Mouse (Mus musculus): ENCODE results near the gene Polr2l. TPM values are rescaled to one million over a fixed set of nuclear protein-coding genes. Genes with fewer than 3 reads are reported as not detected.

The Polr2l gene
- polyA plus RNA-seq, 1 experiment from 2014 or later = 73.3 TPM

- WGBS = 27% methylated on average over 8 of the region's 8 CpGs
- Histone ChIP-seq H3K4me1 (ENCODE audit: control insufficient read depth, insufficient read depth, low read length) (peaks cover 28% of the 10 kb centered on the region), H3K27me3 (ENCODE audit: control insufficient read depth, insufficient read depth, low read length) (peaks cover 13% of the 10 kb centered on the region), H3K36me3 (ENCODE audit: control insufficient read depth, insufficient read depth, low read length) (peaks cover 30% of the 10 kb centered on the region), H3K27ac (replicated peaks; ENCODE audit: low read depth, low read length) (peak overlapping the region; percentile 56; the same call in 1 of the 2 replicates), H3K4me2 (ENCODE audit: low read depth, severe bottlenecking) (peak overlapping the region; percentile 78), H3K4me3 (ENCODE audit: low read depth, low read length) (peak overlapping the region; percentile 60), H3K9ac (ENCODE audit: low read length) (peak overlapping the region; percentile 55), H3K9me3 (ENCODE audit: control insufficient read depth, low read length) (no peaks in the 10 kb centered on the region)
- DNase-seq (ENCODE audit: low spot score) (peak; percentile 63), ATAC-seq (ENCODE audit: insufficient number of reproducible peaks, low FRiP score, low TSS enrichment, low read depth) (peak; percentile 61)
Observed at GRCm38 (mm10) chr7:141468522-141469211, 6.3 kb downstream of the Polr2l start.

DNA sequence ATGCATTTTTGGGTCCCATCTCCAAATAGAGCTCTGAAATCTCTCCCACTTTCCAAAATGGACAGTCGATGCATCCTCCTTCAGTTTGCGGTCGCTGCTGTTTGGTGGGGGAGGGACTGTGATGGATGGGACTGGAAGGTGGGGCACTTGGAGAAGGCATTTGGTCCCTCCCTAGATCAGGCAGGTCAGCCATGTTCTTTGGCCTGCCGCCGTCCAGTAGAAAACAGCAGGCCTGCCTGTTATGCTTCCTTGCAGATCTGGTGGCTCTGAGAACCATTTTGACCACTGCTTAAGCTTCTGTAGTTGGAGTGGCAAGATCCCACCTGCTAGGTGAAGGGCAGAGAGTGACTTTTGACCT, 6.8 kb downstream of the Polr2l start:
- ATAC-seq (ENCODE audit: insufficient number of reproducible peaks, low FRiP score, low TSS enrichment, low read depth) = no peak
- H3K4me1 ChIP-seq (ENCODE audit: control insufficient read depth, insufficient read depth, low read length) = peaks cover 29% of the 10 kb centered on the region
- H3K9ac ChIP-seq (ENCODE audit: low read length) = peak overlapping the region; percentile 55
- WGBS = 17% methylated on average over 5 of the region's 5 CpGs
- peak overlapping the region; percentile 78 for H3K4me2 ChIP-seq (ENCODE audit: low read depth, severe bottlenecking)
- no peaks in the 10 kb centered on the region for H3K9me3 ChIP-seq (ENCODE audit: control insufficient read depth, low read length)
- no peak for DNase-seq (ENCODE audit: low spot score)
- H3K4me3 ChIP-seq (ENCODE audit: low read depth, low read length) = peak overlapping the region; percentile 60
- H3K27me3 ChIP-seq (ENCODE audit: control insufficient read depth, insufficient read depth, low read length) = peaks cover 18% of the 10 kb centered on the region
- peak overlapping the region; percentile 56; the same call in 1 of the 2 replicates for H3K27ac ChIP-seq (replicated peaks; ENCODE audit: low read depth, low read length)
- peaks cover 30% of the 10 kb centered on the region for H3K36me3 ChIP-seq (ENCODE audit: control insufficient read depth, insufficient read depth, low read length)

DNA sequence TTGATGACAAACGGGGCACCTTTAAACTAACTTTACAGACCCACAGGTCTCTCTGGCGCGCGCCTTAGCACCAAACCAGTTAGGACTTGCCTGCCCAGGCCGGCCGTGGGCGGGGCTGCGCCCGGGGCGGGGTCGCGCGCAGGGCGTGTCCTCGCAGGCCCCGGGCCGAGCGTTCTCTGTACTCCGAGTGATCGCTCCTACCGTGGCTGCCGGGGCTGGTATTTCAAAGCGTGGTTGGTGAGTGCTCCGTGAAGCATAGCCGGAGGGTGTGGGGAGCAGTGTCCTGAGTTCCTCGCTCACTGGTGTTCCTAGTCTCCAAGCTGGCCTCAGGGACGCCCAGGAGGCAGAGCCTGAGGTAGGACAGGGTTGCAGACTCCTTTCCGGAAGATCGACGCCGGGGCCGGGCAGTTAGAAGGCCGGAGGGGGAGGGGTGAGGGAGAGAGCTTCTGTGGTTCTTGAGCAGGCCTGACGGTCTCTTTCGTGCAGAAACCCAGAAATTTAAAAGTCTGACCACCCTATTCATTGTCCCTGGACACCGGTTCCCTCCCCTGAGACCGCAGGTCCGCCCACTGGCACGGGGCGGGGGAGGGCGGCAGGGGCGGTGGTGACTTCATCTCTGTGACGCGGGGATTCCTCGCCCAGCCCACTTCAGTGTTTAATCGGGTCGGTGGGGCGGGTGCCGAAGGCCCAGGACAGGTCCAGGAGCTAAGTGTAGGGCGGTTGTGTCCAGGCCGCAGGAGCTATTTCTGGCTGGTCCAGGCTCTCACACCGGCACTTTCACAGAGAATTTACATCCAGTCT, 7.5 kb downstream of the Polr2l start, which contains the start of gene Cd151:
Cd151 (plus strand) TSS at position 163 of the 801 bp plus-strand sequence.
- H3K4me3 ChIP-seq (ENCODE audit: low read depth, low read length) = peak within 1 kb of the TSS; percentile 60
- DNase-seq (ENCODE audit: low spot score) = peak; percentile 91
- H3K27me3 ChIP-seq (ENCODE audit: control insufficient read depth, insufficient read depth, low read length) = peaks cover 22% of the 10 kb centered on the region
- H3K4me1 ChIP-seq (ENCODE audit: control insufficient read depth, insufficient read depth, low read length) = peaks cover 32% of the 10 kb centered on the region
- H3K9ac ChIP-seq (ENCODE audit: low read length) = peak within 1 kb of the TSS; percentile 55
- no peaks in the 10 kb centered on the region for H3K9me3 ChIP-seq (ENCODE audit: control insufficient read depth, low read length)
- H3K27ac ChIP-seq (replicated peaks; ENCODE audit: low read depth, low read length) = no peak within 1 kb of the TSS; the same call in 1 of the 2 replicates
- peak; percentile 59 for ATAC-seq (ENCODE audit: insufficient number of reproducible peaks, low FRiP score, low TSS enrichment, low read depth)
- H3K4me2 ChIP-seq (ENCODE audit: low read depth, severe bottlenecking) = peak within 1 kb of the TSS; percentile 78
- under 1% methylated on average over 52 of the region's 52 CpGs for WGBS
- peaks cover 26% of the 10 kb centered on the region for H3K36me3 ChIP-seq (ENCODE audit: control insufficient read depth, insufficient read depth, low read length)

DNA sequence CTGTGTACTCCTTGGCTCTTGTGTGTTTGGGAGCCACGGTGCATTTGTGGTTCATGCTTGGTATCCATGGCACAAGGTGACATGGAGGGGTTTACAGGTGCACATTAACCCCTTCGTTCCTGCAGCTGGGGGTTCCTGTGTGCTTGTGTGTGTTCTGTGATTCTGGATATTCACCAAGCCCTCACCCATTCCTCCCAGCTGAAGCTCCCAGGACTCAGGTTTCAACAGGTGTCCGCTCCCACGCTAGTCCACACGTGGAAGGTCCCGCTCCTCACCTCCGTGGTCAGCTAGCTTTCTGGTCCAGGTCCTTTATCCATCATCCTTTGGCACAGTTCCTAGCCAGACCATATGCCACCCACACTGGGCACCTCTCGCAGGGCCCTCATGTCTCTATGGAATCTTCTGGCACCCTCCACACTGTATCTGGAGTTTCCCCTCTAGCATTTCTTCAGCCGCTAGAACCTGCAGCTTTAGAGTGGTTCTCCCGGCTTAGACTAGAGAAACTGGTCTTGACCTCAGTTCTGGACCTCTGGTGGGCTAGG, 8.3 kb downstream of the Polr2l start:
- H3K36me3 ChIP-seq (ENCODE audit: control insufficient read depth, insufficient read depth, low read length) = peaks cover 22% of the 10 kb centered on the region
- H3K9ac ChIP-seq (ENCODE audit: low read length) = peak overlapping the region; percentile 55
- 60% methylated on average over 10 of the region's 10 CpGs for WGBS
- peaks cover 29% of the 10 kb centered on the region for H3K27me3 ChIP-seq (ENCODE audit: control insufficient read depth, insufficient read depth, low read length)
- ATAC-seq (ENCODE audit: insufficient number of reproducible peaks, low FRiP score, low TSS enrichment, low read depth) (no peak), DNase-seq (ENCODE audit: low spot score) (no peak)
- peak overlapping the region; percentile 78 for H3K4me2 ChIP-seq (ENCODE audit: low read depth, severe bottlenecking)
- peak overlapping the region; percentile 60 for H3K4me3 ChIP-seq (ENCODE audit: low read depth, low read length)
- H3K9me3 ChIP-seq (ENCODE audit: control insufficient read depth, low read length) = no peaks in the 10 kb centered on the region
- peaks cover 39% of the 10 kb centered on the region for H3K4me1 ChIP-seq (ENCODE audit: control insufficient read depth, insufficient read depth, low read length)
- no peak overlapping the region; the same call in 1 of the 2 replicates for H3K27ac ChIP-seq (replicated peaks; ENCODE audit: low read depth, low read length)

- ATAC-seq (ENCODE audit: insufficient number of reproducible peaks, low FRiP score, low TSS enrichment, low read depth) (no peak), DNase-seq (ENCODE audit: low spot score) (no peak)
- Histone ChIP-seq H3K27me3 (ENCODE audit: control insufficient read depth, insufficient read depth, low read length) (peaks cover 35% of the 10 kb centered on the region), H3K4me3 (ENCODE audit: low read depth, low read length) (no peak overlapping the region), H3K4me1 (ENCODE audit: control insufficient read depth, insufficient read depth, low read length) (peaks cover 40% of the 10 kb centered on the region), H3K27ac (replicated peaks; ENCODE audit: low read depth, low read length) (no peak overlapping the region), H3K4me2 (ENCODE audit: low read depth, severe bottlenecking) (no peak overlapping the region), H3K9ac (ENCODE audit: low read length) (no peak overlapping the region), H3K36me3 (ENCODE audit: control insufficient read depth, insufficient read depth, low read length) (peaks cover 16% of the 10 kb centered on the region), H3K9me3 (ENCODE audit: control insufficient read depth, low read length) (no peaks in the 10 kb centered on the region)
- 79% methylated on average over 7 of the region's 7 CpGs for WGBS
Observed at GRCm38 (mm10) chr7:141466045-141466394, 8.9 kb downstream of the Polr2l start.

- Histone ChIP-seq H3K27ac (replicated peaks; ENCODE audit: low read depth, low read length) (no peak overlapping the region), H3K27me3 (ENCODE audit: control insufficient read depth, insufficient read depth, low read length) (peaks cover 39% of the 10 kb centered on the region), H3K9ac (ENCODE audit: low read length) (no peak overlapping the region), H3K4me1 (ENCODE audit: control insufficient read depth, insufficient read depth, low read length) (peaks cover 40% of the 10 kb centered on the region), H3K4me2 (ENCODE audit: low read depth, severe bottlenecking) (peak overlapping the region; percentile 47; the same call in 1 of the 2 replicates), H3K4me3 (ENCODE audit: low read depth, low read length) (no peak overlapping the region), H3K36me3 (ENCODE audit: control insufficient read depth, insufficient read depth, low read length) (peaks cover 11% of the 10 kb centered on the region), H3K9me3 (ENCODE audit: control insufficient read depth, low read length) (no peaks in the 10 kb centered on the region)
- 31% methylated on average over 9 of the region's 10 CpGs for WGBS
- no peak for ATAC-seq (ENCODE audit: insufficient number of reproducible peaks, low FRiP score, low TSS enrichment, low read depth)
- peak; percentile 39 for DNase-seq (ENCODE audit: low spot score)
Observed at GRCm38 (mm10) chr7:141465388-141466044, 9.4 kb downstream of the Polr2l start.

- no peaks in the 10 kb centered on the region for H3K9me3 ChIP-seq (ENCODE audit: control insufficient read depth, low read length)
- peak overlapping the region; percentile 10 for H3K4me3 ChIP-seq (ENCODE audit: low read depth, low read length)
- peaks cover 40% of the 10 kb centered on the region for H3K4me1 ChIP-seq (ENCODE audit: control insufficient read depth, insufficient read depth, low read length)
- 3% methylated on average over 38 of the region's 38 CpGs for WGBS
- peaks cover 44% of the 10 kb centered on the region for H3K27me3 ChIP-seq (ENCODE audit: control insufficient read depth, insufficient read depth, low read length)
- peaks cover 4% of the 10 kb centered on the region for H3K36me3 ChIP-seq (ENCODE audit: control insufficient read depth, insufficient read depth, low read length)
- peak overlapping the region; percentile 47 for H3K4me2 ChIP-seq (ENCODE audit: low read depth, severe bottlenecking)
- ATAC-seq (ENCODE audit: insufficient number of reproducible peaks, low FRiP score, low TSS enrichment, low read depth) (no peak), DNase-seq (ENCODE audit: low spot score) (peak; percentile 57)
- no peak overlapping the region for H3K27ac ChIP-seq (replicated peaks; ENCODE audit: low read depth, low read length)
- H3K9ac ChIP-seq (ENCODE audit: low read length) = no peak overlapping the region
Observed at GRCm38 (mm10) chr7:141464603-141465201, 10.2 kb downstream of the Polr2l start.

Measured in limb, embryonic 11.5 days (tissue).